Mouse (Mus musculus) cerebellum, postnatal 25 days (tissue): ENCODE results near the gene Hephl1.

ENCODE experiments used
- DNase-seq, 2 experiments: peaks; one replicate each; pipeline ENCODE4 v3.0.0; 2021; ENCODE audit warnings: mixed read lengths in 2 of 2

The Hephl1 gene

GRCm38 (mm10) chr9:15045740-15046139, 66.2 kb downstream of the Hephl1 start:
- DNase-seq, result no peak

- DNase-seq, result peak; percentile 64 to 67
Observed at GRCm38 (mm10) chr9:15045084-15045669, 66.7 kb downstream of the Hephl1 start, which contains the start of gene Panx1. Panx1 (minus strand) TSS chr9:15045478.

- DNase-seq, result no peak
Observed at GRCm38 (mm10) chr9:15044391-15045083, 67.4 kb downstream of the Hephl1 start.

- DNase-seq, result no peak
Observed at GRCm38 (mm10) chr9:15041556-15041955, 70.4 kb downstream of the Hephl1 start.

GRCm38 (mm10) chr9:15039848-15040247, 72.1 kb downstream of the Hephl1 start:
- no peak for DNase-seq

GRCm38 (mm10) chr9:15037704-15038103, 74.2 kb downstream of the Hephl1 start:
- no peak for DNase-seq

GRCm38 (mm10) chr9:15037237-15037636, 74.7 kb downstream of the Hephl1 start:
- no peak for DNase-seq

- DNase-seq, result no peak
Observed at GRCm38 (mm10) chr9:15036807-15037206, 75.1 kb downstream of the Hephl1 start.

GRCm38 (mm10) chr9:15036405-15036804, 75.5 kb downstream of the Hephl1 start:
- DNase-seq, result no peak

GRCm38 (mm10) chr9:15035979-15036378, 75.9 kb downstream of the Hephl1 start:
- DNase-seq, result no peak

- no peak for DNase-seq
Observed at GRCm38 (mm10) chr9:15034546-15035273, 77.2 kb downstream of the Hephl1 start.

- peak in 1 of 2 experiments; percentile 51 for DNase-seq
Observed at GRCm38 (mm10) chr9:15033568-15034160, 78.2 kb downstream of the Hephl1 start.

GRCm38 (mm10) chr9:15032797-15033196, 79.1 kb downstream of the Hephl1 start:
- no peak for DNase-seq

GRCm38 (mm10) chr9:15030771-15031170, 81.1 kb downstream of the Hephl1 start:
- peak; percentile 81 to 87 for DNase-seq

- DNase-seq, result peak; percentile 50 to 79
Observed at GRCm38 (mm10) chr9:15029025-15029727, 82.7 kb downstream of the Hephl1 start.

- no peak for DNase-seq
Observed at GRCm38 (mm10) chr9:15027725-15028124, 84.2 kb downstream of the Hephl1 start.

- DNase-seq, result no peak
Observed at GRCm38 (mm10) chr9:15023049-15023448, 88.9 kb downstream of the Hephl1 start.

GRCm38 (mm10) chr9:15021156-15021555, 90.8 kb downstream of the Hephl1 start:
- DNase-seq, result peak in 1 of 2 experiments; percentile 27

- no peak for DNase-seq
Observed at GRCm38 (mm10) chr9:15020561-15021080, 91.3 kb downstream of the Hephl1 start.

- DNase-seq, result peak in 1 of 2 experiments; percentile 20
Observed at GRCm38 (mm10) chr9:15018756-15019131, 93.2 kb downstream of the Hephl1 start.

GRCm38 (mm10) chr9:15017791-15018755, 93.8 kb downstream of the Hephl1 start:
- peak; percentile 83 to 86 for DNase-seq
